Mouse (Mus musculus): ENCODE measurements at regions not wholly inside any gene's neighbourhood (a gene's known extent, or its start where the extent isn't known, plus 50 kb on each side); places are given as distances from the start of the nearest gene placed in this dataset.

GRCm38 (mm10) chr2:51240000-51240399 is 91.1 kb upstream of the Rnd3 start:
- no peaks in the 10 kb centered on the region for H3K27me3 ChIP-seq (ENCODE audit: control insufficient read depth, insufficient read depth, low read length)
- H3K4me3 ChIP-seq (ENCODE audit: control insufficient read depth, low read depth, low read length): no peak overlapping the region
- H3K4me1 ChIP-seq (ENCODE audit: control insufficient read depth, insufficient read depth, low read length): no peaks in the 10 kb centered on the region
- H3K36me3 ChIP-seq (ENCODE audit: control insufficient read depth, insufficient read depth, low read length): no peaks in the 10 kb centered on the region
- TF ChIP-seq CTCF (IDR thresholded peaks at IDR 0.05; ENCODE audit: control insufficient read depth, insufficient read depth, insufficient replicate concordance, low read depth, low read length): no peak
- no peak for TF ChIP-seq POLR2A (IDR thresholded peaks at IDR 0.05; ENCODE audit: control insufficient read depth, low read depth, low read length)
- H3K27ac ChIP-seq (ENCODE audit: control insufficient read depth, insufficient read depth, low read depth, low read length): no peak overlapping the region

GRCm38 (mm10) chr2:51238992-51239391 is 90.1 kb upstream of the Rnd3 start:
- H3K27ac ChIP-seq (ENCODE audit: control insufficient read depth, insufficient read depth, low read depth, low read length): no peak overlapping the region
- TF ChIP-seq POLR2A (IDR thresholded peaks at IDR 0.05; ENCODE audit: control insufficient read depth, low read depth, low read length): no peak
- H3K4me3 ChIP-seq (ENCODE audit: control insufficient read depth, low read depth, low read length): no peak overlapping the region

GRCm38 (mm10) chr2:51238131-51238931 is 89.4 kb upstream of the Rnd3 start:
- no peak for TF ChIP-seq CTCF (IDR thresholded peaks at IDR 0.05; ENCODE audit: control insufficient read depth, insufficient read depth, insufficient replicate concordance, low read depth, low read length)
- TF ChIP-seq POLR2A (IDR thresholded peaks at IDR 0.05; ENCODE audit: control insufficient read depth, low read depth, low read length): no peak
- no peak overlapping the region for H3K4me3 ChIP-seq (ENCODE audit: control insufficient read depth, low read depth, low read length)
- H3K4me1 ChIP-seq (ENCODE audit: control insufficient read depth, insufficient read depth, low read length): no peaks in the 10 kb centered on the region
- no peaks in the 10 kb centered on the region for H3K36me3 ChIP-seq (ENCODE audit: control insufficient read depth, insufficient read depth, low read length)
- H3K27ac ChIP-seq (ENCODE audit: control insufficient read depth, insufficient read depth, low read depth, low read length): no peak overlapping the region
- H3K27me3 ChIP-seq (ENCODE audit: control insufficient read depth, insufficient read depth, low read length): no peaks in the 10 kb centered on the region

More at GRCm38 (mm10) chr2:51238992-51239391, 90.1 kb upstream of the Rnd3 start:
- Histone ChIP-seq H3K4me1 (ENCODE audit: control insufficient read depth, insufficient read depth, low read length) (no peaks in the 10 kb centered on the region), H3K36me3 (ENCODE audit: control insufficient read depth, insufficient read depth, low read length) (no peaks in the 10 kb centered on the region), H3K27me3 (ENCODE audit: control insufficient read depth, insufficient read depth, low read length) (no peaks in the 10 kb centered on the region)

GRCm38 (mm10) chr2:51237451-51237850 is 88.5 kb upstream of the Rnd3 start:
- no peaks in the 10 kb centered on the region for H3K4me1 ChIP-seq (ENCODE audit: control insufficient read depth, insufficient read depth, low read length)
- TF ChIP-seq CTCF (IDR thresholded peaks at IDR 0.05; ENCODE audit: control insufficient read depth, insufficient read depth, insufficient replicate concordance, low read depth, low read length) (no peak), POLR2A (IDR thresholded peaks at IDR 0.05; ENCODE audit: control insufficient read depth, low read depth, low read length) (no peak)
- no peak overlapping the region for H3K4me3 ChIP-seq (ENCODE audit: control insufficient read depth, low read depth, low read length)
- no peaks in the 10 kb centered on the region for H3K36me3 ChIP-seq (ENCODE audit: control insufficient read depth, insufficient read depth, low read length)
- no peak overlapping the region for H3K27ac ChIP-seq (ENCODE audit: control insufficient read depth, insufficient read depth, low read depth, low read length)
- H3K27me3 ChIP-seq (ENCODE audit: control insufficient read depth, insufficient read depth, low read length): no peaks in the 10 kb centered on the region

GRCm38 (mm10) chr2:51236852-51237251 is 87.9 kb upstream of the Rnd3 start:
- TF ChIP-seq POLR2A (IDR thresholded peaks at IDR 0.05; ENCODE audit: control insufficient read depth, low read depth, low read length): no peak
- TF ChIP-seq CTCF (IDR thresholded peaks at IDR 0.05; ENCODE audit: control insufficient read depth, insufficient read depth, insufficient replicate concordance, low read depth, low read length): no peak
- H3K27ac ChIP-seq (ENCODE audit: control insufficient read depth, insufficient read depth, low read depth, low read length): no peak overlapping the region

GRCm38 (mm10) chr2:51234427-51234826 is 85.5 kb upstream of the Rnd3 start:
- Histone ChIP-seq H3K4me1 (ENCODE audit: control insufficient read depth, insufficient read depth, low read length) (no peaks in the 10 kb centered on the region), H3K27me3 (ENCODE audit: control insufficient read depth, insufficient read depth, low read length) (no peaks in the 10 kb centered on the region), H3K27ac (ENCODE audit: control insufficient read depth, insufficient read depth, low read depth, low read length) (no peak overlapping the region), H3K36me3 (ENCODE audit: control insufficient read depth, insufficient read depth, low read length) (no peaks in the 10 kb centered on the region), H3K4me3 (ENCODE audit: control insufficient read depth, low read depth, low read length) (no peak overlapping the region)
- TF ChIP-seq CTCF (IDR thresholded peaks at IDR 0.05; ENCODE audit: control insufficient read depth, insufficient read depth, insufficient replicate concordance, low read depth, low read length) (no peak), POLR2A (IDR thresholded peaks at IDR 0.05; ENCODE audit: control insufficient read depth, low read depth, low read length) (no peak)

More at GRCm38 (mm10) chr2:51236852-51237251, 87.9 kb upstream of the Rnd3 start:
- Histone ChIP-seq H3K36me3 (ENCODE audit: control insufficient read depth, insufficient read depth, low read length) (no peaks in the 10 kb centered on the region), H3K4me3 (ENCODE audit: control insufficient read depth, low read depth, low read length) (no peak overlapping the region), H3K4me1 (ENCODE audit: control insufficient read depth, insufficient read depth, low read length) (no peaks in the 10 kb centered on the region), H3K27me3 (ENCODE audit: control insufficient read depth, insufficient read depth, low read length) (no peaks in the 10 kb centered on the region)

GRCm38 (mm10) chr2:51222851-51223250 is 73.9 kb upstream of the Rnd3 start:
- Histone ChIP-seq H3K4me3 (ENCODE audit: control insufficient read depth, low read depth, low read length) (no peak overlapping the region), H3K27me3 (ENCODE audit: control insufficient read depth, insufficient read depth, low read length) (no peaks in the 10 kb centered on the region), H3K27ac (ENCODE audit: control insufficient read depth, insufficient read depth, low read depth, low read length) (no peak overlapping the region), H3K4me1 (ENCODE audit: control insufficient read depth, insufficient read depth, low read length) (no peaks in the 10 kb centered on the region), H3K36me3 (ENCODE audit: control insufficient read depth, insufficient read depth, low read length) (no peaks in the 10 kb centered on the region)
- TF ChIP-seq CTCF (IDR thresholded peaks at IDR 0.05; ENCODE audit: control insufficient read depth, insufficient read depth, insufficient replicate concordance, low read depth, low read length): no peak
- TF ChIP-seq POLR2A (IDR thresholded peaks at IDR 0.05; ENCODE audit: control insufficient read depth, low read depth, low read length): no peak
